Mouse (Mus musculus) brain, embryonic 14.5 days (tissue): ENCODE data around the gene Keap1. TPM values are rescaled to one million over a fixed set of nuclear protein-coding genes. Genes with fewer than 3 reads are reported as not detected.
"Not testable (repeated sequence)": the region's sequence is repeated elsewhere in the genome, so short reads cannot be mapped to it uniquely, and the experiment has no call there.

Source experiments
- DNase-seq: peaks from one replicate; pipeline ENCODE4 v3.0.0-alpha.2; 2011; ENCODE audit warnings: low read depth
- CTCF ChIP-seq: fragments of 200-500 bp; IDR thresholded peaks from 2 replicates; pipeline ENCODE4 v1.5.1; 2012; ENCODE audit warnings: inconsistent platforms, mild to moderate bottlenecking, moderate library complexity, borderline replicate concordance; ENCODE audit not compliant: insufficient read depth, insufficient read length; ENCODE audit errors: extremely low read depth
- POLR2A ChIP-seq: fragments of 200-500 bp; IDR thresholded peaks from 2 replicates; pipeline ENCODE4 v1.6.1; 2012; ENCODE audit warnings: mild to moderate bottlenecking, inconsistent platforms, borderline replicate concordance; ENCODE audit not compliant: poor library complexity, insufficient read depth, insufficient read length, severe bottlenecking; ENCODE audit errors: extremely low read depth
- polyA plus RNA-seq: library from polyadenylated mRNA; depleted of rRNA; stranded (reverse); fragments of >200 nt; gene quantifications from 2 replicates; pipeline ENCODE4 v1.2.3, GENCODE M21; 2012

Keap1 gene
- polyA plus RNA-seq, 1 experiment: 58.7 TPM

DNA sequence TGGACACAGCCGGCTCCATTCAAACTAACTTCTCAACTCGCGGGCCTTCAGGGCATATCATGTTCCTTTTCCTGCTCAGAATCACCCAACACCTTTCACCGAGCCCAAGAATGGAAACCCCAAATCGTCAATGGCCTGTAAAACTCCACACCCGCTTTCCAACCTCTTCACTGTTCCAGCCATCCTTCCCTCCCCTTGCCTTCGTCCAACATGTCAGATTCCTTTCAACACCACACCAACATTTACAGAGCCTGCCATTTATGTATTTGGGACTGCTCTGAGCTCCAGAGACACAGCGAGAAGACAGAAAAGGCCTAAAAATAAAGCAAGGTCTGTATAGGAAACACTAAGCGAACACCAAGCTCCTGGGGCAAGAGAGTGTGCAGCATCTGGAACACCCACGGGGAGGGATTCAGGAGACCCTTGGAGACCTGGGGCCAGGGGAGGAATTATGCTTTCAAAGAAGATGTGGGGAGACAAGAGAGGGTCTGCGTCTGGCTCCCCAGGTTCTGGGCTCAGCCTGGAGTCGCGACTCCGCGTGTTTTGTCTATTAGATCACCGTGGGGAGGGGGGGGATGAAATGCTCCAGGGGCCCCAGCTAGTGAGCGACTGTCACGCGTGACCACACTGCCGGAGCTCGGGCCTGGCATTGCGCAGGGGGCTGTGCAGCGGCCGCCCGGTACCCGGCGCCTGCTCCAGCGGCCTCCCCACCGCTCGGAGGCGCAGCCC, 993 bp downstream of the Keap1 start:
- no peak for TF ChIP-seq CTCF
- TF ChIP-seq POLR2A: no peak
- DNase-seq: peak; percentile 52

DNA sequence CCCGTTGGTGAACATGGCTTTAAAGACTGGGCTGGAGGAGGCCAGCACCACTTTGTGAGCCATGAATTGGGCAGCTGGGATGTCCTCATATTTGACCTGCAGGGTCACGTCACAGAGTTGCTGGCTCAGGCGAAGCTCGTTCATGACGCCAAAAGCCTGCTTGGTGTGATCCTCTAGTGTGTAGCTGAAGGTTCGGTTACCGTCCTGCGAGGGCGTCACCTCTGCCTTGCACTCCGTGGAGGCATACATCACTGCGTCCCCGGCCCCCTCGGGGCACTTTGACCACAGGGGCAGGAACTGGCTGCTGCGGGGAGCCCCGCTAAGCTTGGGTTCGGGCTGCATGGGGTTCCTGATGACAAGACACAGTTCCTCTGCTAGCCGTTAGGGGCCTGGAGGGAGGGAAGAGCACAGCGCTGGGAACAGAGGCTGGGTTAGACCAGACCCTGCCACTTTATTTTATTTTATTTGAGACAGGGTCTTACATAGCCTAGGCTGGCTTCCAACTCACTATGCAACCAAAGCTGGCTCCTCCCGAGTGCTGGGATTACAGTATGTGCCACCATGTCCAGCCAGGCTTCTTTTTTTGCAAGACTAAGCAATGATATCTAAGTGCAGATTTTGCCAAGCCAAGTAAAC, 1.7 kb downstream of the Keap1 start:
- TF ChIP-seq CTCF (peak; percentile 53), POLR2A (no peak)
- peak; percentile 69 for DNase-seq

DNA sequence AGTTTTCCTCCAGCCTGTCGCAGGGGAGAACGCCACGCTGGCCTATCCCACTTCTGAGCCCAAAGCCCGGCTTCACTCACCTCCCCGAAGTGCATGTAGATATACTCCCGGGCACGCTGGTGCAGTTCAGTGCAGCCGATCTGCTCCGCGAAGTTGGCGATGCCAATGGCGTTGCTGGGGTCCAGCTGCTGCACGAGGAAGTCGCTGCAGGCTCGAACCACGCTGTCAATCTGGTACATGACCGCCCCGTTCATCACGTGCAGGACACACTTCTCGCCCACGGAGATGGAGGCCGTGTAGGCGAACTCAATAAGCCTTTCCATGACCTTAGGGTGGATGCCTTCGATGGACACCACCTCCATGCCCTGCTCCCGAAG, 2.2 kb downstream of the Keap1 start:
- TF ChIP-seq CTCF (no peak), POLR2A (no peak)
- DNase-seq: peak; percentile 37

DNA sequence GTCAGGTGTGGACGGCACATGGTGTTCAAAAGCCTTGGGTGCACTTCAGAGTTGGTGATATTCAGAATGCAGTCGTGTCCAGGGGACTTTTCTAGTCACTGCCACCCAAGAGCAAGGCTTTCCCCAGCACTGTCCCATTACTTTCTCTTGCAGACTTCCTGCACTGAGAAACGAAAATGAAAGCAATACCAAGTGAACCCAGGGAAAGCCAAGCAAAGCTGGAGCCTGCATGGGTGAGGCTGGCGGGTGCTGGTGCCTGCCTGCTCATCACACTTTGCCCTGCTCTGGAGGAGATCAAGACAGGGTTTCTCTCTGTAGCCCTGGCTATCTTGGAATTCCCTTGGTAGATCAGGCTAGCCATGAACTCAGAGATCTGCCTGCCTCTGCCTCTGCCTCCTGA, 3.8 kb downstream of the Keap1 start:
- DNase-seq: no peak
- no peak for TF ChIP-seq CTCF
- no peak for TF ChIP-seq POLR2A

DNA sequence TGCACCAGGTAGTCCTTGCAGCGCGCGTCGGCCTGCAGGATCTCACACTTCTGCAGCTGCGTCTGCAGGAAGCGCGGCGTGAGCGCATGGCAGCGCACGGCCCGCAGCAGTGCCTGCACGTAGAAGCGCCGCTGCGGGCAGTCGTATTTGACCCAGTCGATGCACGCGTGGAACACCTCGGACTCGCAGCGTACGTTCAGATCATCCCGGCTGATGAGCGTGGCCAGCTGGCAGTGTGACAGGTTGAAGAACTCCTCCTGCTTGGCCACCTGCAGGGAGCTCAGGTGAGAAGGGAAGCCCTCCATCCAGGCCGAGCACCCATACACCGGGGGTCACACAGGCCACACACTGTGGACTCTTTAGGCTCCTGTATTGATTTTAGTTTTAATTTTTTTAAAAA, 5.4 kb downstream of the Keap1 start:
- DNase-seq: no peak
- TF ChIP-seq POLR2A (no peak), CTCF (no peak)

DNA sequence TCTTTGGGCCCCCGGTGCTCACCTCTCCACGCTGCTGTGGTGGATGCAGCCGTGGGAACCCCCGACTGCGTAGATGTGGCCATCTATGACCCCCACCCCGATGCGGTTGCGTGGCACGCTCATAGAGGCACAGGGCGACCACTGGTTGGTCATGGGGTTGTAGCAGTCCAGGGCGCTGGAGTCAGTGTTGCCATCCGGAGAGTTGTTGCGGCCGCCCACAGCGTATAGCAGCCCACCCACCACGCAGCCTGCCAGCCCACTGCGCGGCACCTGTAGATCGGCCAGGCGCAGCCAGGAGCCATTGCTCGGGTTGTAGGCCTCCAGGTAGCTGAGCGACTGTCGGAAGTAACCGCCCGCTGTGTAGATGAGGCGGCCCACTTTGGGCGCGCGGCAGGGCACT, 5.8 kb downstream of the Keap1 start:
- no peak for TF ChIP-seq CTCF
- no peak for TF ChIP-seq POLR2A
- DNase-seq: no peak

DNA sequence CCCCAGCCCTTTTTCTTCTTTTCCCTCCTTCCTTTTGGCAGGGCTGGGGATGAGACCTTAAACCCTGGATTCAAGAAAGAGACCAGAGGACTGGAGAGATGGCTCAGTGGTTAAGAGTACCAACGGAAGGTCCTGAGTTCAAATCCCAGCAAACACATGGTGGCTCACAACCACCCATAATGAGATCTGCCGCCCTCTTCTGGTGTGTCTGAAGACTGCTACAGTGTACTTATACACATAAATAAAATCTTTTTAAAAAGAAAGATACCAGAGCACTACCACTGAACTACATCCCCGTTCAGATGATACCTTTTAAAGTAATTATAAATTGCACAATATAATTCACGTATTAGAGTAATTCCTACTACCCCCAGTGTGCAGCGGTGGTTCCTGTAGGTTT, 6.3 kb downstream of the Keap1 start:
- no peak for DNase-seq
- no peak for TF ChIP-seq POLR2A
- no peak for TF ChIP-seq CTCF

DNA sequence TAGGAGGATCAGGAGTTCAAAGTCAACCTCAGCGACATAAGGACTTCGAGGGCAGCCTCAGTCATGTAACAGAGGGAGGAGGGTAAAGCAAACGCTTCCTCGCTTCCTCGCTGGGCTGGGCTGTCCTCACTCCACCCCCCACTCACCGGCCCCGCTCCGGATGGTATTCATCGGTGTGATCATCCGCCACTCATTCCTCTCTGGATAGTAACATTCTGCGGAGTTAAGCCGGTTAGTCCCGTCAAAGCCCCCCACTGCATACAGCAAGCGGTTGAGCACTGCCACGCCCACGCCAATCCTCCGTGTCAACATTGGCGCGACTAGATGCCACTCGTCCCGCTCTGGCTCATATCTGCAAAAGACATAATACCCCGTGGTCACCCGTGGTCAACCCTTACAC, 7.6 kb downstream of the Keap1 start:
- no peak for DNase-seq
- TF ChIP-seq POLR2A (no peak), CTCF (no peak)

DNA sequence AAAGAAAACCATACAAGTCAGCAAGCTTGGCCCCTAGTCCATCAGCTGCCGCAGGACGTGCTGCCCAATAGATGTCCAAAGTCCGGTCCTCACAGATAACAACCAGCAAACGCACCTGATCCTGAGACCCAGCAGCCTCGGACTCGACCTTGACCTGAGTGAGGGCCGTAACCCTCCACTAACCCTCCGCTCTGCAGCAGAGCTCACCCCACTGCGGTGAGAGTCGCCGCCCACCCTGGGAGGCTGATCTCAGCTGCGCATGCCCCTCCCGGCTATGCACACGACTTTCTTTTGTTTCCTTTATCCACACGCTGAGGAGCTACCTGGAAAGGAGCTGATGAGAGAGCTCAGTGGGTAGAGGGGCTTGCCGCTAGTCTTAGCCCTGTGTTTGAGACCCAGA, 11.8 kb downstream of the Keap1 start:
- TF ChIP-seq POLR2A (no peak; the same call in 1 of the 2 replicates), CTCF (no peak)
- DNase-seq: peak; percentile 77

DNA sequence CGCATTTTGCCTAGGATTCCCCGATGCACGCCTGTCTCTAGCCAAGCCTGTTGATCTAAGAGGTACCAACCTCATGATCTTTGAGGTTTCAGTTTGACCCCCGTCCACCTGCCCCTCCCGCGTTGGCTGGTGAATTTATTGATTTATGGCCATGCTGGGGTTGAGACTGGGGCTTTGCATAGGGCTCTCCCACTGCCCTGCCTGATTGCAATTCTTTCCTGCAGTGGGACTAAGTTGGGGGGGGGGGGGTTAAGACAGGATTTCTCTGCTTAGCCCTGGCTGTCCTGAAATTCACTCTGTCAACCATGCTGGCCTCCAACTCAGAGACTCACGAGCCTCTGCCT, 13.8 kb downstream of the Keap1 start:
- no peak for TF ChIP-seq POLR2A
- no peak for TF ChIP-seq CTCF
- DNase-seq: no peak

DNA sequence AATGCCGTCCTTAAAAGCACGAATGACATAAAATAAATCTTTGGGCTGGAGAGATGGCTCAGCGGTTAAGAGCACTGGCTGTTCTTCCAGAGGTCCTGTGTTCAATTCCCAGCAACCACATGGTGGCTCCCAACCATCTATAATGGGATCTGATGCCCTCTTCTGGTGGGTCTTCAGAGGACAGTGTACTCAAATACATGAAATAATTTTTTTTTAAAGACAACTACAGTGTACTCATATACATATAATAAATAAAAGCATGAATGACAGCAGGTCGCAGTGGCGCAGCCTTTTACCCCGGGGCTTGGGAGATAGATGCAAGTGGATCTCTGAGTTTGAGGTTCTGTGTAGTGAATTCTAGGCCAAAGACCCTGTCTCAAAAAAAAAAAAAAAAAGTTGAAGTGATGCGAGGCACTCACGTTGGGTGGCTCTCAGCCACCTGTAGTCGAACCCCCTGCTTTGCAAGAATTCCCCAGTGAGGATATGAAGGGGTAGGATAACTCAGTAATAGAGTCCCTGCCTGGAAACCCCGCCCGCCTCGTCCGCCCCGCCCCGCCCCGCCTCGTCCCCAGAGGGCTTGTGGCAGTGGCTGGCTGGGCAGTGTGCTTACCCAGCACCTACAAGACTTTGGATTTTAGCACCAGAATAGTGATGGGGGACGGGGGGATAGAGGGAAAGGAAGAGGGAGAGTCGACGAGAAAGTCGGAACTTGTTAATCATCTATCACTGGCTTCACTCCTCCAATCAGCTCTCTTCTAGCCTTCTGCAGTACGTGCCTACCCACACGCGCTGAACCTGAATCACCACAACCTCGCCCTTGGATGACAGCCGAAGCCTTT, 14.4 kb downstream of the Keap1 start:
- DNase-seq: peak; percentile 26
- no peak for TF ChIP-seq CTCF
- TF ChIP-seq POLR2A: no peak

DNA sequence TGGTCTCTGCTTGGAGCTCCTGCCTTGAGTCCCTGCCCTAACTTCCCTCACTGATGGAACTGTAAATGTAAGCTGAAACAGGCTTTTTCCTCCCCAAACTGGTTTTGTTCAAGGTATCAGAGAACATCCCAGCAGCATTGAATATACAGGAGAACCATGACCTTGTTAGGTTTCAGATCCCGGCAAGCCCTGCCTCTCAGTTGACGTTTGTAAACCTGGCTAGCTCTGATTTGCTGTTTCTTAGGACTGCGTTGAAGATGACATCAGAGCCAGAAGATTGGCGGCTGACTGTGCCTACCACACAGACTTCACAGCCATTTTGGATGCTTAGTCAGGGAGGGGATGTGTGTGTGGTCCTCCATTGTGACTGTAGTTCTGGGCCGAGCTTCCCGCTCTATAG, 15.3 kb downstream of the Keap1 start:
- no peak for DNase-seq
- no peak for TF ChIP-seq CTCF
- no peak for TF ChIP-seq POLR2A

DNA sequence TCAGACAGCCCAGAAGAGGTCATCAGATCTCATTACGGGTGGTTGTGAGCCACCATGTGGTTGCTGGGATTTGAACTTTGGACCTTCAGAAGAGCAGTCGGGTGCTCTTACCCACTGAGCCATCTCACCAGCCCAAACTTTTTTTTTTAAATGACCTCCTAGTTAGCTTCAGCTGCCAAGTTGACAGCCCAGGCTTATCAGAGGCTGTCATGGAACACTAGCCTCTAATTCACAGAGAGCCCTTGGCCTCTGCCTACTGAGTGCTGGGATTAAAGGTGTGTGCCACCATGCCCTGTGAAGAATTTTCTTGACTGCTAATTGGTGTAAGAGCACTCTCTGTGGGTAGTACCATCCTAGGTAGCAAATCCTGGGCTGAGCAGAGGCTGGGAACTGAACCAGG, 15.7 kb downstream of the Keap1 start:
- DNase-seq: not testable (repeated sequence)

DNA sequence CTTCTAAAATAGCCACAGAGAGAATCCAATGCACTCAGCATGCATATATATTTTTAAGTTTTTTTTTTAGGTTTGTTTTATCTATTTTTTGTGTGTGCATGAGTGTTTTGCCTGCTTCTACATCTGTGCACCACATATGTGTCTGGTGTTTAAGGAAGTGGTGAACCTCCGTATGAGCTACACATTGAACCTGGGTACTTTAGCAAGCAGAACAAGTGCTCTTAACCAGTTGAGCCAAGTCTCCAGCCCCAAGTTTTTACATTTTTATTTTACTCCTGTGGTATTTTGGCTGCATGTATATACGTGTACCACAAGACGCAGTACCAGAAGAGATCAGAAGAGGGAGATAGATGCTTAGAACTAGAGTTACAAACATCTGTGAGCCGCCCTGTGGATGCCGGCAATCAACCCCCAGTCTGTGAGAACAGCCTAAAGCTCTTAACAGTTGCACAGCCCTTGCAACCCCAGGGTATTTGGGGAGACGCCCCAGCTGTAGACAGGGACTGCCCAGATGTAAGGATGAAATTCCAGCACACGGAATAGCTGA, 17.7 kb downstream of the Keap1 start:
- TF ChIP-seq POLR2A (no peak), CTCF (peak; percentile 26; the same call in 1 of the 2 replicates)
- DNase-seq: peak; percentile 78
